Mouse (Mus musculus): ENCODE data around the gene Usp2.

GRCm38 (mm10) chr9:44130581-44131275, 63.9 kb downstream of the Usp2 start:
- no peak for TF ChIP-seq POLR2A (IDR thresholded peaks at IDR 0.05; ENCODE audit: control insufficient read depth, low read depth, low read length)
- TF ChIP-seq CTCF (IDR thresholded peaks at IDR 0.05; ENCODE audit: control insufficient read depth, insufficient read depth, insufficient replicate concordance, low read depth, low read length), result no peak
